Mouse (Mus musculus) MEL (cell line): ENCODE results near the gene Krt42.

ENCODE experiments used
- CTCF ChIP-seq, 3 experiments: IDR thresholded peaks in 2 of 3; conservative IDR thresholded peaks in 1 of 3; 2 replicates each; pipeline ENCODE4 v1.5.1; 2011 to 2012; ENCODE audit warnings: low read length in 3 of 3, low read depth in 2 of 3, mild to moderate bottlenecking in 2 of 3, improper control_type of control experiment in 1 of 3, inconsistent platforms in 1 of 3, mixed read lengths in 1 of 3, moderate library complexity in 1 of 3; ENCODE audit not compliant: control insufficient read depth in 1 of 3, insufficient read depth in 1 of 3, poor library complexity in 1 of 3, severe bottlenecking in 1 of 3
- GATA1 ChIP-seq: IDR thresholded peaks from 2 replicates; pipeline ENCODE4 v1.6.1; 2011; ENCODE audit warnings: low read depth, low read length, improper control_type of control experiment
- MAFK ChIP-seq: IDR thresholded peaks from 2 replicates; pipeline ENCODE4 v1.6.1; 2011; ENCODE audit warnings: low read depth, mild to moderate bottlenecking, low read length, improper control_type of control experiment, borderline replicate concordance
- MAZ ChIP-seq: IDR thresholded peaks from 2 replicates; pipeline ENCODE4 v1.6.1; 2012; ENCODE audit warnings: low read depth, mild to moderate bottlenecking, inconsistent platforms, low read length, improper control_type of control experiment
- MYC ChIP-seq: IDR thresholded peaks from 2 replicates; pipeline ENCODE4 v1.6.1; 2011; ENCODE audit warnings: low read depth, mild to moderate bottlenecking, low read length, improper control_type of control experiment, moderate library complexity
- NELFE ChIP-seq: IDR thresholded peaks from 2 replicates; pipeline ENCODE4 v1.6.1; 2011; ENCODE audit warnings: low read depth, low read length, improper control_type of control experiment
- POLR2A ChIP-seq, 2 experiments: IDR thresholded peaks; 2 replicates each; pipeline ENCODE4 v1.6.1; 2011 to 2012; ENCODE audit warnings: low read length in 2 of 2, mild to moderate bottlenecking in 2 of 2, control low read depth in 1 of 2, improper control_type of control experiment in 1 of 2, low read depth in 1 of 2, moderate library complexity in 1 of 2; ENCODE audit not compliant: control insufficient read depth in 1 of 2, insufficient read depth in 1 of 2, poor library complexity in 1 of 2
- POLR2AphosphoS2 ChIP-seq: IDR thresholded peaks from 2 replicates; pipeline ENCODE4 v1.6.1; 2011; ENCODE audit warnings: low read length, improper control_type of control experiment
- SIN3A ChIP-seq: IDR thresholded peaks from 2 replicates; pipeline ENCODE4 v1.6.1; 2012; ENCODE audit warnings: low read length, improper control_type of control experiment, inconsistent platforms
- SMC3 ChIP-seq: IDR thresholded peaks from 2 replicates; pipeline ENCODE4 v1.6.1; 2011; ENCODE audit warnings: low read depth, low read length, improper control_type of control experiment
- TCF12 ChIP-seq: IDR thresholded peaks from 2 replicates; pipeline ENCODE4 v1.6.1; 2014; ENCODE audit warnings: low read depth, mild to moderate bottlenecking, inconsistent platforms, low read length, improper control_type of control experiment, moderate library complexity
- ZC3H11A ChIP-seq: IDR thresholded peaks from 2 replicates; pipeline ENCODE4 v1.6.1; 2012; ENCODE audit warnings: low read depth, mild to moderate bottlenecking, inconsistent platforms, low read length, improper control_type of control experiment

- no peak for TF ChIP-seq MAFK
- no peak for TF ChIP-seq CTCF (IDR thresholded peaks at IDR 0.05 in 2 of 3, conservative IDR thresholded peaks at IDR 0.05 in 1 of 3; ENCODE audit: control insufficient read depth in 1 of 3, insufficient read depth in 1 of 3, low read depth in 2 of 3, low read length in 3 of 3, poor library complexity in 1 of 3, severe bottlenecking in 1 of 3)
- no peak for TF ChIP-seq MYC
- no peak for TF ChIP-seq GATA1
- TF ChIP-seq NELFE: no peak
- TF ChIP-seq TCF12: no peak
- TF ChIP-seq POLR2A (IDR thresholded peaks at IDR 0.05; ENCODE audit: control insufficient read depth in 1 of 2, insufficient read depth in 1 of 2, low read depth in 1 of 2, low read length in 2 of 2, poor library complexity in 1 of 2): no peak
- TF ChIP-seq SIN3A: no peak
- no peak for TF ChIP-seq MAZ
- TF ChIP-seq ZC3H11A: no peak
- TF ChIP-seq POLR2AphosphoS2: no peak
- TF ChIP-seq SMC3: no peak
Measured at GRCm38 (mm10) chr11:100221741-100222140, 47.9 kb downstream of the Krt42 start.
